Mouse (Mus musculus): ENCODE results near the gene Coq8a.

GRCm38 (mm10) chr1:180179840-180180239 is 19.6 kb downstream of the Coq8a start:
- TF ChIP-seq POLR2A (IDR thresholded peaks at IDR 0.05; ENCODE audit: low read depth, low read length), result no peak
- no peak for TF ChIP-seq CTCF (IDR thresholded peaks at IDR 0.05; ENCODE audit: extremely low read depth, insufficient read length, insufficient replicate concordance, low read depth, low read length)
